Comparison of ENCODE assay signal across 11 mouse cellular contexts in genomic region chr16:33686056-33686455, GRCm38 (mm10). TPM values are rescaled to one million over a fixed set of nuclear protein-coding genes. Genes with fewer than 3 reads are reported as not detected.
DNase-seq lines count a peak whose midpoint lies in the region; ATAC-seq and TF ChIP-seq lines count a peak whose summit lies in the region.
"Had no signal": no experiment of that assay in that cellular context is flagged by ENCODE, and none has a peak within 500 bp of the region (broad histone marks: within the 10 kb centered on the region; RNA-seq: fewer than 3 reads in every experiment).

No protein-coding gene starts in this region.

- peak overlapping the region; percentile 64 for H3K4me3 ChIP-seq in kidney, embryonic 16.5 days (ENCODE audit: low read length)
- H3K4me3 ChIP-seq in embryonic facial prominence, embryonic 14.5 days (ENCODE audit: low read depth, low read length): peak overlapping the region; percentile 84
- H3K4me3 ChIP-seq in intestine, embryonic 14.5 days (ENCODE audit: low read depth, low read length): peak overlapping the region; percentile 87
- H3K4me3 ChIP-seq in myocyte: peak overlapping the region; percentile 52

- no peaks in the 10 kb centered on the region for H3K9me3 ChIP-seq in kidney, embryonic 16.5 days (ENCODE audit: low read length)
- H3K9me3 ChIP-seq in embryonic facial prominence, embryonic 14.5 days (ENCODE audit: control insufficient read depth, low read length): no peaks in the 10 kb centered on the region
- H3K9me3 ChIP-seq in intestine, embryonic 14.5 days (ENCODE audit: control insufficient read depth, low read length): no peaks in the 10 kb centered on the region
- H3K9me3 ChIP-seq: G1E had no signal

- peak overlapping the region; percentile 1; the same call in 1 of the 2 replicates for H3K9ac ChIP-seq in kidney, embryonic 16.5 days (replicated peaks; ENCODE audit: low read length)
- peak overlapping the region; percentile 93; the same call in 1 of the 2 replicates for H3K9ac ChIP-seq in embryonic facial prominence, embryonic 14.5 days (ENCODE audit: low read depth, low read length)
- H3K9ac ChIP-seq in intestine, embryonic 14.5 days (ENCODE audit: low read length): peak overlapping the region; percentile 97

- H3K36me3 ChIP-seq in kidney, embryonic 16.5 days (ENCODE audit: insufficient read depth, low read length): no peaks in the 10 kb centered on the region
- no peaks in the 10 kb centered on the region for H3K36me3 ChIP-seq in embryonic facial prominence, embryonic 14.5 days (ENCODE audit: control insufficient read depth, insufficient read depth, low read length)
- H3K36me3 ChIP-seq in intestine, embryonic 14.5 days (ENCODE audit: control insufficient read depth, insufficient read depth, low read length): 0 out of 2 replicates have a peak, but pooled peaks cover 3% of the 10 kb centered on the region
- H3K36me3 ChIP-seq in myocyte (ENCODE audit: control insufficient read depth, insufficient read depth): no peaks in the 10 kb centered on the region
- H3K36me3 ChIP-seq: G1E had no signal

- no peak overlapping the region for H3ac ChIP-seq in myocyte (ENCODE audit: control insufficient read depth, insufficient read length)

- H3K4me1 ChIP-seq in kidney, embryonic 16.5 days (ENCODE audit: insufficient read depth, low read length): peaks cover 23% of the 10 kb centered on the region; the same call in 1 of the 2 replicates
- H3K4me1 ChIP-seq in embryonic facial prominence, embryonic 14.5 days (ENCODE audit: control insufficient read depth, insufficient read depth, low read length): peaks cover 26% of the 10 kb centered on the region
- H3K4me1 ChIP-seq in intestine, embryonic 14.5 days (replicated peaks; ENCODE audit: control insufficient read depth, insufficient read depth, low read length): peaks cover 32% of the 10 kb centered on the region

- no peak for ATAC-seq in kidney, embryonic 16.5 days (ENCODE audit: low FRiP score, low TSS enrichment)
- ATAC-seq in embryonic facial prominence, embryonic 14.5 days (ENCODE audit: low read depth): no peak
- no peak for ATAC-seq in intestine, embryonic 14.5 days (replicated peaks; ENCODE audit: low FRiP score, low TSS enrichment, low read depth)

- H3K27ac ChIP-seq in kidney, embryonic 16.5 days (ENCODE audit: low read length): no peak overlapping the region
- no peak overlapping the region for H3K27ac ChIP-seq in embryonic facial prominence, embryonic 14.5 days (replicated peaks; ENCODE audit: low read depth, low read length)
- no peak overlapping the region for H3K27ac ChIP-seq in intestine, embryonic 14.5 days (ENCODE audit: low read depth)

- WGBS in kidney, embryonic 16.5 days: 73% methylated on average over 1 of the region's 1 CpGs
- WGBS in embryonic facial prominence, embryonic 14.5 days: 82% methylated on average over 1 of the region's 1 CpGs
- 78% methylated on average over 1 of the region's 1 CpGs for WGBS in intestine, embryonic 14.5 days

- TF ChIP-seq POLR2A in myocyte (IDR thresholded peaks at IDR 0.05; ENCODE audit: insufficient read length, low read depth): no peak

- peak overlapping the region; percentile 80 for H3K4me2 ChIP-seq in kidney, embryonic 16.5 days (replicated peaks; ENCODE audit: low read depth, low read length)
- H3K4me2 ChIP-seq in embryonic facial prominence, embryonic 14.5 days (ENCODE audit: low read depth, low read length): peak overlapping the region; percentile 95
- peak overlapping the region; percentile 75 for H3K4me2 ChIP-seq in intestine, embryonic 14.5 days (ENCODE audit: low read length)
- H3K4me2 ChIP-seq in myocyte (ENCODE audit: low read depth): peak overlapping the region; percentile 98

- DNase-seq in kidney, adult 18-20 months: no peak
- no peak for DNase-seq in embryonic facial prominence, embryonic 14.5 days (ENCODE audit: low spot score)
- DNase-seq in intestine, embryonic 14.5 days (ENCODE audit: low spot score): no peak
- no peak for DNase-seq in Muller cell, postnatal 12 days (ENCODE audit: inconsistent ontology term)
- DNase-seq in gastrocnemius, adult 8-10 months (ENCODE audit: low spot score in 2 of 2): no peak
- no peak for DNase-seq in layer of hippocampus, postnatal 25 days (ENCODE audit: extremely low spot score in 1 of 2, low spot score in 1 of 2)
- DNase-seq: kidney, adult 8-10 months; right cerebral cortex, postnatal 25 days had no signal

- peaks cover 60% of the 10 kb centered on the region for H3K79me2 ChIP-seq in myocyte (ENCODE audit: control insufficient read depth, insufficient read depth)

- H3K27me3 ChIP-seq in kidney, embryonic 16.5 days (ENCODE audit: insufficient read depth, low read length): no peaks in the 10 kb centered on the region
- no peaks in the 10 kb centered on the region for H3K27me3 ChIP-seq in embryonic facial prominence, embryonic 14.5 days (replicated peaks; ENCODE audit: control insufficient read depth, insufficient read depth, low read length)
- no peaks in the 10 kb centered on the region for H3K27me3 ChIP-seq in intestine, embryonic 14.5 days (replicated peaks; ENCODE audit: control insufficient read depth, insufficient read depth, low read length)
- no peaks in the 10 kb centered on the region for H3K27me3 ChIP-seq in myocyte (ENCODE audit: control insufficient read depth, insufficient read depth, insufficient read length)

TF ChIP-seq in myocyte, 11 proteins besides CTCF, POLR2A, EP300 and RAD21:
- TF ChIP-seq TCF3 (IDR thresholded peaks at IDR 0.05; ENCODE audit: insufficient read length, low read depth): no peak

RNA-seq across cellular contexts. Expression of gene Heg1, which starts 1.9 kb away (rescaled TPM):
- polyA plus RNA-seq in kidney, embryonic 16.5 days (2015; fragmentation: Nextera tagmentation; extraction: Ambion mirVana): 14.3 and 17.3 TPM in 2 replicates
- 24.6 and 25.4 TPM in 2 replicates for polyA plus RNA-seq in embryonic facial prominence, embryonic 14.5 days (2014; fragmentation: Nextera tagmentation; extraction: Ambion mirVana)
- polyA plus RNA-seq in intestine, embryonic 14.5 days (2014; fragmentation: Nextera tagmentation; extraction: Ambion mirVana): 26.5 and 28.4 TPM in 2 replicates
- polyA plus RNA-seq in myocyte (2012; fragmentation: generic; extraction: Trizol): 28.3 TPM
- 10 to 100 TPM; 20.8 to 31.3 (median 24.2) TPM for total RNA-seq in gastrocnemius, adult 8-10 months (2022)
- total RNA-seq in layer of hippocampus, postnatal 25 days (2021): 10 to 100 TPM; 20.5 to 27.8 TPM

Comparison
In these comparisons a context has a peak if more than half of its experiments do, and no peak if none do; other contexts are left out.
1. H3K9ac ChIP-seq: peak in every context shown above with its lines; median percentile 97 in intestine, embryonic 14.5 days; 93 in embryonic facial prominence, embryonic 14.5 days; 1 in kidney, embryonic 16.5 days.